Mouse (Mus musculus): ENCODE data around the gene Kars. TPM values are rescaled to one million over a fixed set of nuclear protein-coding genes. Genes with fewer than 3 reads are reported as not detected.

Gene Kars
- total and polyA plus RNA-seq, 3 experiments, result 295 to 642 (median 355) TPM

- TF ChIP-seq TCF12 (IDR thresholded peaks at IDR 0.05; ENCODE audit: low read depth, low read length) (peak; percentile 52; the same call in 1 of the 2 replicates), MAX (IDR thresholded peaks at IDR 0.05; ENCODE audit: low read length) (peak; percentile 78), SIN3A (IDR thresholded peaks at IDR 0.05; ENCODE audit: low read length) (peak; percentile 90), HCFC1 (IDR thresholded peaks at IDR 0.05; ENCODE audit: low read depth, low read length) (peak; percentile 93)
Observed at GRCm38 (mm10) chr8:112010997-112011815, at the start of gene Kars, which contains the start of gene Terf2ip (continued).

- Histone ChIP-seq H3K27me3 (ENCODE audit: control insufficient read depth in 1 of 2, insufficient read depth in 2 of 2, low read length in 2 of 2) (no peaks in the 10 kb centered on the region; a peak in 2 of 4 replicates), H3K4me1 (ENCODE audit: control insufficient read depth in 1 of 2, insufficient read depth in 2 of 2, low read length in 2 of 2) (no peaks in the 10 kb centered on the region), H3K9ac (ENCODE audit: control insufficient read depth, low read depth, low read length, poor library complexity, severe bottlenecking) (no peak overlapping the region), H3K36me3 (ENCODE audit: control insufficient read depth in 1 of 2, insufficient read depth in 2 of 2, low read length in 2 of 2) (no peaks in the 10 kb centered on the region), H3K79me2 (ENCODE audit: control insufficient read depth, insufficient read depth, low read length, poor library complexity) (no peaks in the 10 kb centered on the region), H3K4me3 (ENCODE audit: control insufficient read depth in 1 of 2, insufficient read depth in 1 of 2, low read depth in 2 of 2, low read length in 2 of 2) (no peak overlapping the region), H3K27ac (ENCODE audit: control insufficient read depth, low read depth, low read length) (no peak overlapping the region), H3K9me3 (replicated peaks; ENCODE audit: insufficient read depth, low read length) (no peaks in the 10 kb centered on the region)
- no peak for TF ChIP-seq JUND (IDR thresholded peaks at IDR 0.05; ENCODE audit: low read depth, low read length)
- DNase-seq (ENCODE audit: low read depth, low spot score), result no peak
Observed at GRCm38 (mm10) chr8:112054456-112054855, 43.3 kb upstream of the Kars start.

GRCm38 (mm10) chr8:112051537-112051936 lies 40.4 kb upstream of the Kars start:
- no peak for TF ChIP-seq UBTF (IDR thresholded peaks at IDR 0.05; ENCODE audit: borderline replicate concordance, insufficient read depth, low read depth, low read length)
- TF ChIP-seq CTCF (IDR thresholded peaks at IDR 0.05 in 2 of 3, conservative IDR thresholded peaks at IDR 0.05 in 1 of 3; ENCODE audit: control insufficient read depth in 1 of 3, insufficient read depth in 1 of 3, low read depth in 2 of 3, low read length in 3 of 3, poor library complexity in 1 of 3, severe bottlenecking in 1 of 3), result 0 out of 6 replicates have a peak, but pooled peaks of 1 of the 3 experiments have one; percentile 12
- H3K9me3 ChIP-seq (replicated peaks; ENCODE audit: insufficient read depth, low read length), result no peaks in the 10 kb centered on the region
- no peak overlapping the region for H3K4me3 ChIP-seq (ENCODE audit: control insufficient read depth in 1 of 2, insufficient read depth in 1 of 2, low read depth in 2 of 2, low read length in 2 of 2)
- DNase-seq (ENCODE audit: low read depth, low spot score), result no peak
- no peak overlapping the region for H3K9ac ChIP-seq (ENCODE audit: control insufficient read depth, low read depth, low read length, poor library complexity, severe bottlenecking)
- H3K36me3 ChIP-seq (ENCODE audit: control insufficient read depth in 1 of 2, insufficient read depth in 2 of 2, low read length in 2 of 2), result no peaks in the 10 kb centered on the region
- no peaks in the 10 kb centered on the region; a peak in 2 of 4 replicates for H3K27me3 ChIP-seq (ENCODE audit: control insufficient read depth in 1 of 2, insufficient read depth in 2 of 2, low read length in 2 of 2)
- no peak overlapping the region for H3K27ac ChIP-seq (ENCODE audit: control insufficient read depth, low read depth, low read length)
- H3K4me1 ChIP-seq (ENCODE audit: control insufficient read depth in 1 of 2, insufficient read depth in 2 of 2, low read length in 2 of 2), result no peaks in the 10 kb centered on the region
- H3K79me2 ChIP-seq (ENCODE audit: control insufficient read depth, insufficient read depth, low read length, poor library complexity), result no peaks in the 10 kb centered on the region

GRCm38 (mm10) chr8:112049984-112050383 lies 38.9 kb upstream of the Kars start:
- no peak overlapping the region for H3K9ac ChIP-seq (ENCODE audit: control insufficient read depth, low read depth, low read length, poor library complexity, severe bottlenecking)
- DNase-seq (ENCODE audit: low read depth, low spot score), result no peak
- no peak overlapping the region for H3K4me3 ChIP-seq (ENCODE audit: control insufficient read depth in 1 of 2, insufficient read depth in 1 of 2, low read depth in 2 of 2, low read length in 2 of 2)
- no peaks in the 10 kb centered on the region for H3K4me1 ChIP-seq (ENCODE audit: control insufficient read depth in 1 of 2, insufficient read depth in 2 of 2, low read length in 2 of 2)
- peak in 1 of 3 experiments; percentile 27; a peak in 3 of 6 replicates for TF ChIP-seq CTCF (IDR thresholded peaks at IDR 0.05 in 2 of 3, conservative IDR thresholded peaks at IDR 0.05 in 1 of 3; ENCODE audit: control insufficient read depth in 1 of 3, insufficient read depth in 1 of 3, low read depth in 2 of 3, low read length in 3 of 3, poor library complexity in 1 of 3, severe bottlenecking in 1 of 3)
- TF ChIP-seq CHD2 (IDR thresholded peaks at IDR 0.05; ENCODE audit: low read length), result no peak
- H3K79me2 ChIP-seq (ENCODE audit: control insufficient read depth, insufficient read depth, low read length, poor library complexity), result no peaks in the 10 kb centered on the region
- H3K9me3 ChIP-seq (replicated peaks; ENCODE audit: insufficient read depth, low read length), result no peaks in the 10 kb centered on the region
- H3K36me3 ChIP-seq (ENCODE audit: control insufficient read depth in 1 of 2, insufficient read depth in 2 of 2, low read length in 2 of 2), result no peaks in the 10 kb centered on the region
- H3K27ac ChIP-seq (ENCODE audit: control insufficient read depth, low read depth, low read length), result no peak overlapping the region
- no peaks in the 10 kb centered on the region for H3K27me3 ChIP-seq (ENCODE audit: control insufficient read depth in 1 of 2, insufficient read depth in 2 of 2, low read length in 2 of 2)
